Mouse (Mus musculus) kidney, adult 2 months (tissue): ENCODE data around the gene Rsph6a. TPM values are rescaled to one million over a fixed set of nuclear protein-coding genes. Genes with fewer than 3 reads are reported as not detected.

ENCODE experiments used
- DNase-seq: peaks from one replicate; pipeline ENCODE4 v3.0.0; 2021
- H3K27ac ChIP-seq: fragments of 200-500 bp; 2 replicates; pipeline ENCODE4 v1.5.1; 2012; ENCODE audit warnings: low read depth, low read length, control low read depth, inconsistent platforms; ENCODE audit not compliant: insufficient read depth
- H3K27me3 ChIP-seq: fragments of 200-500 bp; replicated peaks from 2 replicates; pipeline ENCODE4 v1.6.1; 2012; ENCODE audit warnings: mild to moderate bottlenecking, moderate library complexity, low read length, inconsistent platforms; ENCODE audit not compliant: control insufficient read depth, insufficient read depth
- H3K36me3 ChIP-seq: fragments of 200-500 bp; 2 replicates; pipeline ENCODE4 v1.6.1; 2012; ENCODE audit warnings: mild to moderate bottlenecking, moderate library complexity, low read length, inconsistent platforms; ENCODE audit not compliant: control insufficient read depth, insufficient read depth
- H3K4me1 ChIP-seq: fragments of 200-500 bp; 2 replicates; pipeline ENCODE4 v1.6.1; 2011; ENCODE audit warnings: low read length; ENCODE audit not compliant: control insufficient read depth, insufficient read depth
- H3K4me3 ChIP-seq: fragments of 200-500 bp; 2 replicates; pipeline ENCODE4 v1.5.1; 2011; ENCODE audit warnings: mild to moderate bottlenecking, low read depth, low read length, control low read depth; ENCODE audit not compliant: insufficient read depth
- CTCF ChIP-seq: fragments of 200-500 bp; conservative IDR thresholded peaks from 2 replicates; pipeline ENCODE4 v1.5.1; 2011; ENCODE audit warnings: low read depth, mild to moderate bottlenecking, control low read depth, low read length, moderate library complexity, mixed read lengths; ENCODE audit not compliant: insufficient read depth, insufficient read length
- POLR2A ChIP-seq: fragments of 200-500 bp; IDR thresholded peaks from one replicate; pipeline ENCODE4 v1.6.1; 2011; ENCODE audit warnings: low read depth, low read length, control low read depth
- WGBS: fragments of 180-500 bp; shearing (Covaris S2); methylation state at CpG from one replicate; pipeline ENCODE4 v1.1.7; 2018; 5-methylcytosine and 5-hydroxymethylcytosine counted together
- polyA plus RNA-seq: library from polyadenylated mRNA; depleted of rRNA; stranded (reverse); fragments of >200 nt; gene quantifications from 2 replicates; pipeline ENCODE4 v1.2.3, GENCODE M21; 2012

Gene Rsph6a
- polyA plus RNA-seq, 1 experiment = 0.05 TPM

- peaks cover under 1% of the 10 kb centered on the region for H3K4me1 ChIP-seq
- no peak for DNase-seq
- 81% methylated on average over 19 of the region's 19 CpGs for WGBS
- TF ChIP-seq POLR2A = no peak
- TF ChIP-seq CTCF = no peak
- no peak overlapping the region for H3K27ac ChIP-seq
- no peaks in the 10 kb centered on the region for H3K27me3 ChIP-seq
- H3K4me3 ChIP-seq = no peak overlapping the region
- no peaks in the 10 kb centered on the region for H3K36me3 ChIP-seq
Observed at GRCm38 (mm10) chr7:19080451-19080950, 26.0 kb downstream of the Rsph6a start.

- no peak for DNase-seq
- H3K4me1 ChIP-seq = peaks cover 4% of the 10 kb centered on the region; the same call in 1 of the 2 replicates
- TF ChIP-seq CTCF (no peak), POLR2A (no peak)
- H3K4me3 ChIP-seq = no peak overlapping the region
- H3K36me3 ChIP-seq = no peaks in the 10 kb centered on the region
- H3K27ac ChIP-seq = no peak overlapping the region
- H3K27me3 ChIP-seq = no peaks in the 10 kb centered on the region
- WGBS = 68% methylated on average over 4 of the region's 4 CpGs
Observed at GRCm38 (mm10) chr7:19082171-19082570, 27.7 kb downstream of the Rsph6a start.

DNA sequence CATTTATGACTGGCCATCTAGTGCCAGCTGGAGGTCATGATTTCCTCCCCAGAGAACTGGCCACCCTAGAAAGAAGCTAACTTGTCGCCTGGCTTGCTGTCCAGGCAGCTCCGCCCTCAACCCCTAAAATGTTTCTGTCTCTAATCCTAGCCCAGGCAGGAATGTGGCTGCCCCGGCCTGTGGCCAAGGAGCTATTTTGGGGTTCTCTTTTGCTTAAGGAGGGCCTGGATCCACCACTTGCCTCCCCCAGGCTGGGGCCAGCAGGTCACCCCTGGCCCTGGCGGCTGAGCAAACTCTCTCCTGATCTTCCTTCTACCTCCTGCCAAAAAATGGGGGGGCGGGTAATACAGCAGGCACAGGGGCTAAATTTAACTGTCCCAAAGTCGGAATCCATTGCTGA lies 28.6 kb downstream of the Rsph6a start:
- no peaks in the 10 kb centered on the region for H3K27me3 ChIP-seq
- no peaks in the 10 kb centered on the region for H3K36me3 ChIP-seq
- 36% methylated on average over 6 of the region's 6 CpGs for WGBS
- H3K4me1 ChIP-seq = peaks cover 4% of the 10 kb centered on the region; the same call in 1 of the 2 replicates
- no peak overlapping the region for H3K4me3 ChIP-seq
- H3K27ac ChIP-seq = peak overlapping the region; percentile 1; the same call in 1 of the 2 replicates
- peak; percentile 58 for DNase-seq
- TF ChIP-seq CTCF (no peak), POLR2A (no peak)

DNA sequence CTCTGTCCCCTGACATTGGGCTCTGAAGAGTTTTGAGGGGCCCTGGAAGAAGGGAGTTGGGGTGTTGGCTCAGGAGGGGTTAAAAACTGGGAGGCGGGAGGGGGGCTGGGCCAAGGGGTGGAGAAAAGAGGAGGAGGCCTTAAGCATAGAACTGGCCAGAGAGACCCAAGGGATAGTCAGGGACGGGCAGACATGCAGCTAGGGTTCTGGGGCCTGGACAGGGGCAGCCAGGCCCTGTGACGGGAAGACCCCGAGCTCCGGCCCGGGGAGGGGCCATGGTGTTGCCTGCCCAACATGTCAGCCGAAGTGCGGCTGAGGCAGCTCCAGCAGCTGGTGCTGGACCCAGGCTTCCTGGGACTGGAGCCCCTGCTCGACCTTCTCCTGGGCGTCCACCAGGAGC lies 29.2 kb downstream of the Rsph6a start, which contains the start of gene Dmpk:
TSS of gene Dmpk (plus strand) at position 149 of the 400 bp plus-strand sequence.
- Histone ChIP-seq H3K4me3 (peak within 1 kb of the TSS; percentile 49), H3K27ac (peak within 1 kb of the TSS; percentile 42), H3K36me3 (no peaks in the 10 kb centered on the region), H3K4me1 (peaks cover 4% of the 10 kb centered on the region; the same call in 1 of the 2 replicates), H3K27me3 (no peaks in the 10 kb centered on the region)
- TF ChIP-seq POLR2A (no peak), CTCF (no peak)
- no peak for DNase-seq
- 35% methylated on average over 10 of the region's 10 CpGs for WGBS

DNA sequence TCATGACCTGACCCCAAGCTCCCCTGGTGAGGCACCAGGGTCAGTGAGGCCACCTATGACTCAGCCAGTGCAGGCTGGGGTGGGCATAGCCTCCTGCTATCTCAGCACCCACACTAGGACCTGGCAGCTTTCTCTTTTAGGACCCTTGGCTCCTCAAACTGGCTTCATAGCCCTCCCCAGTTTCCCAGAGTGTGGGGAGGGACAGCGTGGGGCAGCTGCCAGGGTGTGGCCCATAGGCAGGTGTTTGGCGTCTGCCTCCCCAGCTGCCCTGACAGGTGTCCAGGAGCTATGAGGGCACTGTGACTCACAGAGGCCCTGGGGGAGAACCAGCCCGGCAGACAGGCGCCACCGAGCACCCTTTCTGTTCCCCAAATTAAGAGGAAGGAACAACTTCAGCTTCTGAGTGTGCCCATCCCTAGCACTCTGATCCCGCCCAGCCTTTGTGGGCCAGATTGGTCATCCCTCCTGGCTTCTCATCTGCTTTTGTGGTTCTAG lies 29.8 kb downstream of the Rsph6a start:
- H3K4me3 ChIP-seq = peak overlapping the region; percentile 49
- no peak for DNase-seq

GRCm38 (mm10) chr7:19084921-19085473 lies 30.5 kb downstream of the Rsph6a start:
- Histone ChIP-seq H3K27me3 (no peaks in the 10 kb centered on the region), H3K36me3 (no peaks in the 10 kb centered on the region), H3K27ac (no peak overlapping the region), H3K4me3 (peak overlapping the region; percentile 7; the same call in 1 of the 2 replicates), H3K4me1 (peaks cover 4% of the 10 kb centered on the region; the same call in 1 of the 2 replicates)
- no peak for DNase-seq
- WGBS = 29% methylated on average over 9 of the region's 9 CpGs
- TF ChIP-seq CTCF = no peak
- no peak for TF ChIP-seq POLR2A

More for the DNA sequence above, 29.8 kb downstream of the Rsph6a start:
- TF ChIP-seq CTCF (no peak), POLR2A (no peak)
- peaks cover 4% of the 10 kb centered on the region; the same call in 1 of the 2 replicates for H3K4me1 ChIP-seq
- WGBS = 46% methylated on average over 6 of the region's 6 CpGs
- no peaks in the 10 kb centered on the region for H3K27me3 ChIP-seq
- no peaks in the 10 kb centered on the region for H3K36me3 ChIP-seq
- 0 out of 2 replicates have a peak overlapping the region, but pooled peaks have one; percentile 42 for H3K27ac ChIP-seq

- Histone ChIP-seq H3K36me3 (no peaks in the 10 kb centered on the region), H3K27me3 (no peaks in the 10 kb centered on the region), H3K4me3 (peak overlapping the region; percentile 1), H3K27ac (0 out of 2 replicates have a peak overlapping the region, but pooled peaks have one; percentile 10), H3K4me1 (peaks cover 4% of the 10 kb centered on the region; the same call in 1 of the 2 replicates)
- peak; percentile 41 for DNase-seq
- 13% methylated on average over 6 of the region's 6 CpGs for WGBS
- no peak for TF ChIP-seq POLR2A
- no peak for TF ChIP-seq CTCF
Observed at GRCm38 (mm10) chr7:19085495-19085894, 31.0 kb downstream of the Rsph6a start.
